Mouse (Mus musculus) testis, postnatal 14 days (tissue): ENCODE data around the gene Casp6.

ENCODE experiments used
- DNase-seq: peaks from one replicate; pipeline ENCODE4 v3.0.0; 2021; ENCODE audit warnings: low spot score

The Casp6 gene

GRCm38 (mm10) chr3:129918434-129918833 is 17.2 kb downstream of the Casp6 start:
- no peak for DNase-seq

- no peak for DNase-seq
Observed at GRCm38 (mm10) chr3:129923581-129923980, 22.4 kb downstream of the Casp6 start.

GRCm38 (mm10) chr3:129925861-129926260 is 24.6 kb downstream of the Casp6 start:
- DNase-seq: no peak

GRCm38 (mm10) chr3:129930213-129930778 is 29.1 kb downstream of the Casp6 start:
- no peak for DNase-seq

GRCm38 (mm10) chr3:129932443-129932842 is 31.2 kb downstream of the Casp6 start:
- no peak for DNase-seq

GRCm38 (mm10) chr3:129936561-129936960 is 35.3 kb downstream of the Casp6 start:
- no peak for DNase-seq

- DNase-seq: no peak
Observed at GRCm38 (mm10) chr3:129937848-129938247, 36.6 kb downstream of the Casp6 start.

- no peak for DNase-seq
Observed at GRCm38 (mm10) chr3:129939058-129939457, 37.8 kb downstream of the Casp6 start.

- no peak for DNase-seq
Observed at GRCm38 (mm10) chr3:129940780-129941179, 39.6 kb downstream of the Casp6 start.

- no peak for DNase-seq
Observed at GRCm38 (mm10) chr3:129941291-129941690, 40.1 kb downstream of the Casp6 start.

- no peak for DNase-seq
Observed at GRCm38 (mm10) chr3:129943813-129944212, 42.6 kb downstream of the Casp6 start.

GRCm38 (mm10) chr3:129946217-129946914 is 45.1 kb downstream of the Casp6 start:
- no peak for DNase-seq

- DNase-seq: no peak
Observed at GRCm38 (mm10) chr3:129948359-129948758, 47.1 kb downstream of the Casp6 start.

GRCm38 (mm10) chr3:129949158-129949773 is 48.0 kb downstream of the Casp6 start:
- DNase-seq: no peak

- DNase-seq: no peak
Observed at GRCm38 (mm10) chr3:129953296-129953695, 52.1 kb downstream of the Casp6 start.

GRCm38 (mm10) chr3:129962533-129962932 is 61.3 kb downstream of the Casp6 start:
- no peak for DNase-seq
